Comparison of ENCODE assay signal across 11 mouse cellular contexts in genomic region chr1:55447661-55448060, GRCm38 (mm10). TPM values are rescaled to one million over a fixed set of nuclear protein-coding genes. Genes with fewer than 3 reads are reported as not detected.
A peak's percentile ranks its signal among the peaks of the same experiment; 100 is the strongest.
DNase-seq lines count a peak whose midpoint lies in the region; ATAC-seq and TF ChIP-seq lines count a peak whose summit lies in the region.
"Had no signal": no experiment of that assay in that cellular context is flagged by ENCODE, and none has a peak within 500 bp of the region (broad histone marks: within the 10 kb centered on the region; RNA-seq: fewer than 3 reads in every experiment).

No protein-coding gene starts in this region.

- no peak overlapping the region for H3K4me3 ChIP-seq in gastrocnemius, adult 2 months
- H3K4me3 ChIP-seq in MEL (ENCODE audit: control insufficient read depth in 1 of 2, insufficient read depth in 1 of 2, low read depth in 2 of 2, low read length in 2 of 2), result no peak overlapping the region
- H3K4me3 ChIP-seq in liver, embryonic 13.5 days (replicated peaks), result no peak overlapping the region
- no peak overlapping the region for H3K4me3 ChIP-seq in kidney, embryonic 16.5 days (ENCODE audit: low read length)
- H3K4me3 ChIP-seq in heart, embryonic 12.5 days, result no peak overlapping the region
- H3K4me3 ChIP-seq: heart, embryonic 13.5 days had no signal

- no peaks in the 10 kb centered on the region; a peak in 1 of 4 replicates for H3K27me3 ChIP-seq in MEL (ENCODE audit: control insufficient read depth in 1 of 2, insufficient read depth in 2 of 2, low read length in 2 of 2)
- no peaks in the 10 kb centered on the region for H3K27me3 ChIP-seq in liver, embryonic 13.5 days
- H3K27me3 ChIP-seq in kidney, embryonic 16.5 days (ENCODE audit: insufficient read depth, low read length), result no peaks in the 10 kb centered on the region
- H3K27me3 ChIP-seq in heart, embryonic 12.5 days (replicated peaks), result no peaks in the 10 kb centered on the region
- H3K27me3 ChIP-seq: heart, embryonic 13.5 days had no signal

- no peaks in the 10 kb centered on the region for H3K79me2 ChIP-seq in MEL (ENCODE audit: control insufficient read depth, insufficient read depth, low read length, poor library complexity)

- H3K9ac ChIP-seq in MEL (ENCODE audit: control insufficient read depth, low read depth, low read length, poor library complexity, severe bottlenecking), result no peak overlapping the region
- H3K9ac ChIP-seq in liver, embryonic 13.5 days, result no peak overlapping the region
- no peak overlapping the region for H3K9ac ChIP-seq in kidney, embryonic 16.5 days (replicated peaks; ENCODE audit: low read length)
- no peak overlapping the region for H3K9ac ChIP-seq in heart, embryonic 12.5 days
- H3K9ac ChIP-seq: heart, embryonic 13.5 days had no signal

- no peak for ATAC-seq in liver, embryonic 13.5 days (ENCODE audit: low read depth)
- no peak for ATAC-seq in kidney, embryonic 16.5 days (ENCODE audit: low FRiP score, low TSS enrichment)
- no peak for ATAC-seq in heart, embryonic 12.5 days (ENCODE audit: insufficient number of reproducible peaks, low FRiP score)

- H3K36me3 ChIP-seq in MEL (ENCODE audit: control insufficient read depth in 1 of 2, insufficient read depth in 2 of 2, low read length in 2 of 2), result no peaks in the 10 kb centered on the region
- H3K36me3 ChIP-seq in liver, embryonic 13.5 days, result no peaks in the 10 kb centered on the region
- no peaks in the 10 kb centered on the region for H3K36me3 ChIP-seq in kidney, embryonic 16.5 days (ENCODE audit: insufficient read depth, low read length)
- no peaks in the 10 kb centered on the region for H3K36me3 ChIP-seq in heart, embryonic 12.5 days
- H3K36me3 ChIP-seq: heart, embryonic 13.5 days had no signal

- no peaks in the 10 kb centered on the region for H3K4me1 ChIP-seq in MEL (ENCODE audit: control insufficient read depth in 1 of 2, insufficient read depth in 2 of 2, low read length in 2 of 2)
- H3K4me1 ChIP-seq in liver, embryonic 13.5 days (replicated peaks), result no peaks in the 10 kb centered on the region
- no peaks in the 10 kb centered on the region for H3K4me1 ChIP-seq in kidney, embryonic 16.5 days (ENCODE audit: insufficient read depth, low read length)
- H3K4me1 ChIP-seq in heart, embryonic 12.5 days (replicated peaks), result peaks cover 14% of the 10 kb centered on the region

- no peaks in the 10 kb centered on the region for H3K9me3 ChIP-seq in MEL (replicated peaks; ENCODE audit: insufficient read depth, low read length)
- H3K9me3 ChIP-seq in liver, embryonic 13.5 days (replicated peaks), result no peaks in the 10 kb centered on the region
- H3K9me3 ChIP-seq in kidney, embryonic 16.5 days (ENCODE audit: low read length), result no peaks in the 10 kb centered on the region
- no peaks in the 10 kb centered on the region for H3K9me3 ChIP-seq in heart, embryonic 12.5 days (replicated peaks)
- H3K9me3 ChIP-seq: heart, embryonic 13.5 days had no signal

- peak; percentile 30; the same call in 1 of the 2 replicates for TF ChIP-seq CTCF in gastrocnemius, adult 2 months (IDR thresholded peaks at IDR 0.05)
- peak; percentile 12 to 47 (median 29); a peak in 4 of 6 replicates for TF ChIP-seq CTCF in MEL (IDR thresholded peaks at IDR 0.05 in 2 of 3, conservative IDR thresholded peaks at IDR 0.05 in 1 of 3; ENCODE audit: control insufficient read depth in 1 of 3, insufficient read depth in 1 of 3, low read depth in 2 of 3, low read length in 3 of 3, poor library complexity in 1 of 3, severe bottlenecking in 1 of 3)

- 60% methylated on average over 2 of the region's 2 CpGs for WGBS in liver, embryonic 13.5 days (ENCODE audit: insufficient replicate concordance)
- 78% methylated on average over 2 of the region's 2 CpGs for WGBS in kidney, embryonic 16.5 days
- 90% methylated on average over 2 of the region's 2 CpGs for WGBS in heart, embryonic 12.5 days

- no peak overlapping the region for H3K27ac ChIP-seq in gastrocnemius, adult 2 months
- no peak overlapping the region for H3K27ac ChIP-seq in MEL (ENCODE audit: control insufficient read depth, low read depth, low read length)
- H3K27ac ChIP-seq in liver, embryonic 13.5 days, result no peak overlapping the region
- H3K27ac ChIP-seq in kidney, embryonic 16.5 days (ENCODE audit: low read length), result no peak overlapping the region
- no peak overlapping the region for H3K27ac ChIP-seq in heart, embryonic 12.5 days (ENCODE audit: poor library complexity, severe bottlenecking)
- H3K27ac ChIP-seq: heart, embryonic 13.5 days had no signal

- H3K4me2 ChIP-seq in liver, embryonic 13.5 days, result no peak overlapping the region
- no peak overlapping the region for H3K4me2 ChIP-seq in kidney, embryonic 16.5 days (replicated peaks; ENCODE audit: low read depth, low read length)
- no peak overlapping the region for H3K4me2 ChIP-seq in heart, embryonic 12.5 days
- H3K4me2 ChIP-seq: heart, embryonic 13.5 days had no signal

- intact Hi-C loops in gastrocnemius, adult 2 months (cut with DNase I), result no loop called here
- intact Hi-C loops in gastrocnemius, postnatal 14 days (cut with DNase I; ENCODE audit: low total_unique reads), result no loop called here

- TF ChIP-seq EP300 in MEL (IDR thresholded peaks at IDR 0.05; ENCODE audit: low read depth in 1 of 2, low read length in 2 of 2), result no peak

- TF ChIP-seq RAD21 in MEL (IDR thresholded peaks at IDR 0.05; ENCODE audit: low read depth, low read length), result no peak

- no peak for DNase-seq in gastrocnemius, adult 2 months
- no peak for DNase-seq in gastrocnemius, postnatal 14 days
- DNase-seq in 3T3-L1 (ENCODE audit: low read depth, low spot score), result peak; percentile 13
- peak; percentile 19 for DNase-seq in MEL (ENCODE audit: low read depth, low spot score)
- peak; percentile 2 for DNase-seq in liver, embryonic 13.5 days
- no peak for DNase-seq in frontal cortex, adult 2 months (ENCODE audit: extremely low spot score in 1 of 2, low spot score in 1 of 2)
- DNase-seq: kidney, adult 2 months; lung, postnatal 10 days had no signal

- no peak for TF ChIP-seq POLR2A in MEL (IDR thresholded peaks at IDR 0.05; ENCODE audit: control insufficient read depth in 1 of 2, insufficient read depth in 1 of 2, low read depth in 1 of 2, low read length in 2 of 2, poor library complexity in 1 of 2)

TF ChIP-seq in MEL, 35 proteins besides CTCF, POLR2A, EP300 and RAD21:
- TF ChIP-seq KAT2A (conservative IDR thresholded peaks at IDR 0.05; ENCODE audit: low read depth, low read length) (no peak), UBTF (IDR thresholded peaks at IDR 0.05; ENCODE audit: borderline replicate concordance, insufficient read depth, low read depth, low read length) (no peak), NRF1 (IDR thresholded peaks at IDR 0.05; ENCODE audit: insufficient read depth, low read depth, low read length, poor library complexity, severe bottlenecking) (no peak), NELFE (IDR thresholded peaks at IDR 0.05; ENCODE audit: low read depth, low read length) (no peak), MYB (IDR thresholded peaks at IDR 0.05; ENCODE audit: low read depth, low read length) (no peak), E2F4 (IDR thresholded peaks at IDR 0.05; ENCODE audit: borderline replicate concordance, low read depth, low read length) (no peak), MXI1 (IDR thresholded peaks at IDR 0.05; ENCODE audit: low read depth, low read length) (no peak), MYC (IDR thresholded peaks at IDR 0.05; ENCODE audit: low read depth, low read length) (no peak), RCOR1 (IDR thresholded peaks at IDR 0.05; ENCODE audit: low read depth, low read length) (no peak)

RNA-seq across cellular contexts. Expression of gene Plcl1, which starts 41.9 kb away (rescaled TPM):
- 1 to 10 TPM; 4.1 to 4.6 TPM for total RNA-seq in gastrocnemius, adult 2 months (2021)
- total RNA-seq in gastrocnemius, postnatal 14 days (2021), result 1 to 10 TPM; 5.2 to 6.0 TPM
- total RNA-seq in MEL (2012; rRNA removed), result not detected in 2 replicates
- polyA plus RNA-seq in MEL (2012; ENCODE audit: insufficient read depth in 1 of 2, insufficient read length in 2 of 2, low read depth in 1 of 2, low replicate concordance in 2 of 2, missing spikeins in 1 of 2), result not detected
- polyA plus RNA-seq in liver, embryonic 13.5 days (2015; fragmentation: Nextera tagmentation; extraction: Ambion mirVana), result 0.13 and 0.19 TPM in 2 replicates
- polyA plus RNA-seq in frontal cortex, adult 2 months (2012; rRNA removed), result 7.4 and 8.2 TPM in 2 replicates
- 3.9 and 4.5 TPM in 2 replicates for polyA plus RNA-seq in kidney, embryonic 16.5 days (2015; fragmentation: Nextera tagmentation; extraction: Ambion mirVana)
- 0.77 and 0.80 TPM in 2 replicates for polyA plus RNA-seq in heart, embryonic 12.5 days (2016; fragmentation: Nextera tagmentation; extraction: Ambion mirVana)

Comparison
In these comparisons a context has a peak if more than half of its experiments do, and no peak if none do; other contexts are left out.
1. DNase-seq: peak in 3T3-L1 (single experiment), MEL (single experiment) and liver, embryonic 13.5 days (single experiment); none in gastrocnemius, adult 2 months (single experiment), gastrocnemius, postnatal 14 days (single experiment) and frontal cortex, adult 2 months (0 of 2).